Mouse (Mus musculus) forebrain, embryonic 13.5 days (tissue): ENCODE measurements around the gene Iqgap2. TPM values are rescaled to one million over a fixed set of nuclear protein-coding genes. Genes with fewer than 3 reads are reported as not detected.

Experiments
- ATAC-seq: fragments of 200-750 bp; cut with Nextera tagmentation; 2 replicates; pipeline ENCODE4 v1.8.0; 2017
- H3K27ac ChIP-seq: fragments of 300-500 bp; sonication (generic); 2 replicates; pipeline ENCODE4 v1.5.1; 2015; ENCODE audit warnings: inconsistent platforms, mild to moderate bottlenecking, moderate library complexity
- H3K27me3 ChIP-seq: fragments of 300-500 bp; sonication (generic); 2 replicates; pipeline ENCODE4 v1.6.1; 2015; ENCODE audit warnings: mild to moderate bottlenecking, inconsistent platforms
- H3K36me3 ChIP-seq: fragments of 300-500 bp; sonication (generic); 2 replicates; pipeline ENCODE4 v1.6.1; 2015; ENCODE audit warnings: mild to moderate bottlenecking, inconsistent platforms; ENCODE audit not compliant: poor library complexity, severe bottlenecking
- H3K4me1 ChIP-seq: fragments of 300-500 bp; sonication (generic); 2 replicates; pipeline ENCODE4 v1.6.1; 2015; ENCODE audit warnings: inconsistent platforms
- H3K4me2 ChIP-seq: fragments of 300-500 bp; sonication (generic); 2 replicates; pipeline ENCODE4 v1.6.1; 2015; ENCODE audit warnings: inconsistent platforms, mild to moderate bottlenecking, moderate library complexity
- H3K4me3 ChIP-seq: fragments of 300-500 bp; sonication (generic); 2 replicates; pipeline ENCODE4 v1.5.1; 2015; ENCODE audit warnings: mild to moderate bottlenecking, inconsistent platforms
- H3K9ac ChIP-seq: fragments of 300-500 bp; sonication (generic); 2 replicates; pipeline ENCODE4 v1.6.1; 2015; ENCODE audit warnings: mild to moderate bottlenecking, inconsistent platforms
- H3K9me3 ChIP-seq: fragments of 300-500 bp; sonication (generic); replicated peaks from 2 replicates; pipeline ENCODE4 v1.6.1; 2016; ENCODE audit warnings: inconsistent platforms
- WGBS: fragments of 180-500 bp; shearing (Covaris S2); methylation state at CpG from one replicate; pipeline ENCODE4 v1.1.7; 2015; 5-methylcytosine and 5-hydroxymethylcytosine counted together
- polyA plus RNA-seq: library from polyadenylated mRNA; unstranded; fragments of >200 nt; fragmentation: Nextera tagmentation; extraction: Ambion mirVana; gene quantifications from 2 replicates; pipeline ENCODE4 v1.2.1, GENCODE M21; 2015

The Iqgap2 gene
- polyA plus RNA-seq, 1 experiment from 2014 or later = 9.1 TPM

- no peak overlapping the region for H3K27ac ChIP-seq
- ATAC-seq = no peak
- H3K4me2 ChIP-seq = no peak overlapping the region
- WGBS = 82% methylated on average over 6 of the region's 6 CpGs
- no peaks in the 10 kb centered on the region for H3K27me3 ChIP-seq
- H3K36me3 ChIP-seq = no peaks in the 10 kb centered on the region
- H3K9ac ChIP-seq = no peak overlapping the region
- H3K4me1 ChIP-seq = peaks cover 5% of the 10 kb centered on the region; the same call in 1 of the 2 replicates
- H3K4me3 ChIP-seq = no peak overlapping the region
- H3K9me3 ChIP-seq = no peaks in the 10 kb centered on the region
Observed at GRCm38 (mm10) chr13:95790883-95791282, 100.8 kb downstream of the Iqgap2 start.

DNA sequence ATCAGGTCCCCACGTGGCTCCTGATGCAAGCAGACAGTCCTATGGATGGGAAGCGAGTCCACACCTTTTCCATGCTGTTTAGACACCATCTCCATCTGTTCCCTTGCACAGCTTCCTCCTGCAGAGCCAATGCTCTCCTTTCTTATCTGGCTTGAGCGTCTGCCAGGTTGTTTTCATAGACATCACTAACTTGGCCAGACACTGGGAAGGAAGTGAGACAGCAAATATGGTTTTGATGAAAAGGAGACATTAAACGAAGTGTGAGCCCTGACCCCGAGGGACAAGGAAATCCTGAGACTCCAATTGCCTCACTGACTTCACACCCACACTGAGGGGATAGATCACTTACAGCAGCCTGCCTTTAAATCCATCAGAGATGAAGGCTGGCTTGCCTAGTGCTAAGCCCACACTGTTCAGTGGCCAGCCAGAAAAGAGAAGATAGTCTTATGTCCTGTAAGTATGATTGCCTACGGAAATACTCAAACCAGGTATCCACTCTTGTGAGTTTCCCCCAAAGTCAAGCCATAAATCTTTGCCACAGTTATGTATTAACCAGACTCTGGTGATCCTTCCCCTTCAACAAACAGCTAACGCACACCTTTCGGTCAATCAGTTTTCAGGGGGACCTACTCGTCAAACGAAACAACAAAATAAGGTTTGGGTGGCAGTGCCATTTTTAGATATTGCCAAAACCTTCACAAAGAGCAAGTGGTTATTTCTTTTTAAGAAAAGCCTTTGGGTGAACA lies 102.9 kb downstream of the Iqgap2 start:
- 84% methylated on average over 10 of the region's 10 CpGs for WGBS
- Histone ChIP-seq H3K27ac (no peak overlapping the region), H3K4me1 (peaks cover 5% of the 10 kb centered on the region; the same call in 1 of the 2 replicates), H3K4me2 (no peak overlapping the region), H3K36me3 (no peaks in the 10 kb centered on the region), H3K9ac (no peak overlapping the region), H3K27me3 (no peaks in the 10 kb centered on the region), H3K9me3 (no peaks in the 10 kb centered on the region), H3K4me3 (no peak overlapping the region)
- no peak for ATAC-seq

DNA sequence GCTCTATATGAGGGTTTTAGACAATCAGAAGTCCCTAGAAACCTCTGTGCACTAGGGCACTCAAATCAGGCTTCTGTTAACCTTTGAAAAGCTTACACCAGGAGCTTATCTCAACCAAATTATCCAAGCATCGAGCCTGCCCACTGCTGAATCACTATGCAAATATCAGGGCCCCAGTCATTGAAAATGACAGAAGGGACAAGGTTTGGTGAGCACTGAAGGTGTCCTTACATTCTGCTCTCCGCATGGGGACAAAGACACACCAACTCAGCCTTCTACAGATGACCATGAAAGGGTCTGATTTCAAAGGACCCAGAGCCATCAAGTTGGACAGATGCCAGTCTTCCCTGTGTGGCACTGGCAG lies 108.8 kb downstream of the Iqgap2 start:
- 28% methylated on average over 2 of the region's 2 CpGs for WGBS
- Histone ChIP-seq H3K9ac (no peak overlapping the region), H3K27ac (no peak overlapping the region), H3K4me3 (no peak overlapping the region), H3K4me2 (no peak overlapping the region), H3K27me3 (no peaks in the 10 kb centered on the region), H3K4me1 (peaks cover 24% of the 10 kb centered on the region), H3K36me3 (no peaks in the 10 kb centered on the region), H3K9me3 (no peaks in the 10 kb centered on the region)
- no peak for ATAC-seq

DNA sequence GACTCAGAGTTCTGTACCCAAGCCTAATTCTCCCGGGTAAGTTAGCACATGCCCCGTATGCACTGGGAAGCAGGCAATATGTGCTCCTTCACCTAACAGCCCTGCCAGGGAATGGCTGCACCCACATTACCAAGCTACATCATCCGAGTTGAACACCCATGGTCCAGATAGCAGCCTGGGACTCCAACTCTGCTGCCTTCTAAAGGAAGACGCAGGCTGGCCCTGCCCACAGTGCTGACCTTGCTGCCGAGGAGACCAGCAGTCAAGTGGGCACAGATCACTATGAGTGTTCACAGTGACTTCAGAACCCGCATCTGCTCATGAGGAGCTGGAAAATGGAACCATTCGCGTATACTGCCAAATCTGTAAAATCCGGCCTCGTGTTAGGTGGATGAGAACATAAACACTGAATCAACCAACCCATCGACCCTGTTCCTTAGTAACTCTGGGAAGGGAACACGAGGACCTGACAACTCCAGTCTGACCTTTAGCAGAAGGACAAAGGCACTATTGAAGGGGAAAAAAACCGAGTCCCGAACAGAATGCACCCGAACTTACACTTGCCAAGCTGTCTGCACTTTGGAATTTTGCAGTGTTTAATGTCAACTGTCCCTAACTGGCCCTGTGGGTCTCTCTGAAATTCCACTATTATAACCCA lies 109.3 kb downstream of the Iqgap2 start:
- WGBS = 68% methylated on average over 15 of the region's 15 CpGs
- no peak overlapping the region for H3K27ac ChIP-seq
- H3K4me3 ChIP-seq = no peak overlapping the region
- no peaks in the 10 kb centered on the region for H3K27me3 ChIP-seq
- no peak for ATAC-seq
- no peaks in the 10 kb centered on the region for H3K36me3 ChIP-seq
- no peak overlapping the region for H3K4me2 ChIP-seq
- H3K9ac ChIP-seq = no peak overlapping the region
- H3K4me1 ChIP-seq = peaks cover 24% of the 10 kb centered on the region
- no peaks in the 10 kb centered on the region for H3K9me3 ChIP-seq

GRCm38 (mm10) chr13:95780038-95780437 lies 111.7 kb downstream of the Iqgap2 start:
- H3K9me3 ChIP-seq = no peaks in the 10 kb centered on the region
- H3K27ac ChIP-seq = no peak overlapping the region
- no peak for ATAC-seq
- H3K9ac ChIP-seq = no peak overlapping the region
- WGBS = 85% methylated on average over 7 of the region's 7 CpGs
- H3K4me3 ChIP-seq = no peak overlapping the region
- H3K4me1 ChIP-seq = peaks cover 36% of the 10 kb centered on the region
- no peaks in the 10 kb centered on the region for H3K27me3 ChIP-seq
- H3K4me2 ChIP-seq = no peak overlapping the region
- no peaks in the 10 kb centered on the region for H3K36me3 ChIP-seq

- Histone ChIP-seq H3K9ac (no peak overlapping the region), H3K9me3 (no peaks in the 10 kb centered on the region), H3K4me1 (peaks cover 40% of the 10 kb centered on the region), H3K36me3 (no peaks in the 10 kb centered on the region), H3K4me2 (no peak overlapping the region), H3K27ac (no peak overlapping the region), H3K4me3 (no peak overlapping the region), H3K27me3 (no peaks in the 10 kb centered on the region)
- 93% methylated on average over 8 of the region's 8 CpGs for WGBS
- no peak for ATAC-seq
Observed at GRCm38 (mm10) chr13:95779261-95779660, 112.5 kb downstream of the Iqgap2 start.

DNA sequence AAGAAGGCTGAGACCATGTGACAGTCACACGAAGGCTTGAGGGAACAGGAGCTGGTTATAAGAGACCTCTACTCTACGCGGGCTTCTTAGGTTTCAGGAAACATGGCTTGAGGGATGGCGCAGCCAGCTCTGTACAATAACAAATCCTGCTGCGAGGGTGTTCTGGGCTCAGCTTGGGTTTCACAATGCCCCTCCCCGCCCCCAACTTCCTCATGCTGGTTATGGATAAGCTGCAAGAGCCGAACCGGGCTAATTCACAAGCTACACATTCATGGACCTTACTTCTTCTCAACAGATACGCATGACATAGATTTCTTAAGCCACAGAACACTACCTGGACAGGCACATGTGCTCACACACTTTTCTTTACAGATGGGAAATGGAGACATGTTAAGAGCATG lies 113.0 kb downstream of the Iqgap2 start:
- H3K27me3 ChIP-seq = no peaks in the 10 kb centered on the region
- no peak overlapping the region for H3K4me2 ChIP-seq
- no peak overlapping the region for H3K27ac ChIP-seq
- 75% methylated on average over 9 of the region's 9 CpGs for WGBS
- H3K4me1 ChIP-seq = peaks cover 40% of the 10 kb centered on the region
- H3K4me3 ChIP-seq = no peak overlapping the region
- no peaks in the 10 kb centered on the region for H3K36me3 ChIP-seq
- ATAC-seq = no peak
- no peaks in the 10 kb centered on the region for H3K9me3 ChIP-seq
- no peak overlapping the region for H3K9ac ChIP-seq

DNA sequence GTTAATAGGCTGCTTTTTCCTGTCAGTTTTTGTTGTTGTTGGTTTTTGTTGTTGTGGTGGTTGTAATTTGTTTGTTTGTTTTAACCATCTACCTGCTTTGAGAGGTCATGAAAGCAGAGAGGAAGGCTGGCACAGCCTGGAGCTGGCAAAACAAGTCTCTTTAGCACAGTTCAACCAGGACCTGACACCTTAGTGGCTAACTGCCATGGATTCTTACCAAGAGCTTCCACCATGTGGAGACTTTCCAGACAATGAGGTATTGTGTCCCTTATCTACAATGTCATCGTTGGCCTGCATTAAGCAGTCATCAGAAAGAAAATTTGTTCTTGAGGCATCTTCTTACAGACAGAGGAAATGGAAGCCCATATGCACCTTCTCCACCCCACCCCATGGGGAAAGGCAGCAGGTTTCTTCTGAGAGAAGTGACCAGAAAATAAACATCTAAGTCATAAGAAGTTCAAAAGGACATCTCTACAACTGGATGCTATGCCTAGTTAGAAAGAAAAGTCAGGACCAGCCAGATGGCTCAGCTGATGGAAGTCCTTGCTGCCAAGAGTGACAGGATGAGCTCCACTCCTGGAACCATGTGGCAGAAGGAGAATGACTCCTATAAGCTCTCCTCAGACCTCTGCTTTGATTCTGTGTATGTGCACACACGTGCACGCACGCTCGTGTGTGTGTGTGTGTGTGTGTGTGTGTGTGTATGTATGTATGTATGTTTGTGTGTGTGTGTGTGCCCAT lies 113.9 kb downstream of the Iqgap2 start:
- Histone ChIP-seq H3K4me2 (no peak overlapping the region), H3K36me3 (no peaks in the 10 kb centered on the region), H3K4me1 (peaks cover 34% of the 10 kb centered on the region), H3K4me3 (no peak overlapping the region), H3K9me3 (no peaks in the 10 kb centered on the region), H3K27ac (no peak overlapping the region), H3K9ac (no peak overlapping the region), H3K27me3 (no peaks in the 10 kb centered on the region)
- 94% methylated on average over 5 of the region's 5 CpGs for WGBS
- ATAC-seq = no peak

DNA sequence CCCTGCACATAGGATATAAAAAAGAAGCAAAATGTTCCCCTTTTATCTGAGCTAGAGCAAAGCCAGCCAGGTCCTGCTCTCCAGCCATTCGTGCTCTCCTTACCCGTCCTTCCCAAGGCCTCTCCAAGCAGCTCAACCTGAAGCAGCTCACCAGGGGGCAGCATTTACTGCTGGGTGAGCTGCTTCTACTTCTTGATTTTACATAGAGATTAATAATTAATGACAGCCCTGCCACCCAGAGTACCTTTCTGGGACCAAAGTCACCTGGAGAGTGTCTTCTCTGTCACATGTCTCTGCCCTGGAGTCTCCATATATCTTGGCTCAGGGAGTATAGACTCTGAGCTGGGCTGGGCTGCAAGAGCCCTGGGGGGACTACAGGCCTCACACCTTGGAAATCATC lies 114.5 kb downstream of the Iqgap2 start:
- WGBS = 20% methylated on average over 2 of the region's 2 CpGs

DNA sequence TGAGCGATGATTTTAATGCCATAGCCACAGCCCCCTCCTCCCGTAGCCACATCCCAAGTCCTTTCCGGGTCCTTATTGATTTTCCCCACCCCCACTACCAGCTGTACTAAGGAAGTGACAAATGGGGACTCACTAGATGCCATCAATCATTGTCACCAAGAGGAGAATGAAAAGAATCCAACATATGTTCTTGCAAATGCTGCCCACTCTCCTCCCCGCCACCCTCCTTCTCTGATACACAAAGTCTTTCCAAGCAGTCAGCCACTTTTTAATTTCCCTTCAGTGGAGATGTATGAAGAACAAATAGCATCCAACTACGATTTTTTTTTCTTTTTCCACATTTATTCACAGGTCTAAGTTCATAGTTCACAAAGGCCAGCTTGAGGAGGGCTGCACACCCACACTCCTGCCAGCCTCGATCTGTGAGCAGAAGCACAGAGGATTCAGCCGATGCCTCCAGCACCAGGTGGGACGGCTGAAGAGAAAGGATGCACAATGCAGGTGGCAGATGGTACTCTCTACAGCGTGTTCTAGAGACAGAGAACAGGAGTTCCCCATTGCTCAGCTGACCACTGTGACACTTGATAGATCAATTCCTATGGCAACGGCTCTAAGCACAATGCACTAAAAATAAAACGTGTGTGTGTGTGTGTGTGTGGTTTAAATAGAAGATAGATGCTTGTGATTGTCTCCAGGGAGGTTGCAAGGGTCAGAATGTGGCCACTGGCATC lies 116.6 kb downstream of the Iqgap2 start:
- ATAC-seq = peak; percentile 76
- no peak overlapping the region for H3K4me3 ChIP-seq
- peak overlapping the region; percentile 69 for H3K27ac ChIP-seq
- no peaks in the 10 kb centered on the region for H3K9me3 ChIP-seq
- peak overlapping the region; percentile 16; the same call in 1 of the 2 replicates for H3K4me2 ChIP-seq
- no peak overlapping the region for H3K9ac ChIP-seq
- WGBS = 44% methylated on average over 11 of the region's 11 CpGs
- peaks cover 21% of the 10 kb centered on the region for H3K4me1 ChIP-seq
- H3K36me3 ChIP-seq = no peaks in the 10 kb centered on the region
- no peaks in the 10 kb centered on the region for H3K27me3 ChIP-seq

More for the DNA sequence above, 114.5 kb downstream of the Iqgap2 start:
- no peak overlapping the region for H3K4me2 ChIP-seq
- no peak overlapping the region for H3K4me3 ChIP-seq
- peaks cover 28% of the 10 kb centered on the region for H3K4me1 ChIP-seq
- no peak overlapping the region for H3K9ac ChIP-seq
- 0 out of 2 replicates have a peak, but pooled peaks have one; percentile 36 for ATAC-seq
- H3K36me3 ChIP-seq = no peaks in the 10 kb centered on the region
- no peaks in the 10 kb centered on the region for H3K27me3 ChIP-seq
- H3K27ac ChIP-seq = no peak overlapping the region
- no peaks in the 10 kb centered on the region for H3K9me3 ChIP-seq

DNA sequence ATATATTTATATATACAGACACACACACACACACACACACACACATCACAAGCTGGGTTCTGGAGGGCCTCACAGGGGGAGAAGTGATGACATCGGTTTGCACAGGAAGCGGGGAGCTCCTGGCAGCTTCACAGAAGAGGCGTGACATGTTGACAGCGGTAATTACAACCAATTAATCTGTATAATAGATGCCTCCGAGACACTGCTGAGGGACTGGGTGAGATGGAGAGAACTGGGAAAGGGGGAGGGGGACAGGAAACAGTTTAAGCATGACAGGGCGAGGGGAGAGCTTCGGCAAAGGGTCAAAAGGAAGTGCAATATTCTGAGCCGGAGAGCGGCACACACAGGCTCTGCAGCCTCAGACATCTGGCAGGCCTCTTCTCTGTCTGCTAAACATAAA lies 126.7 kb downstream of the Iqgap2 start:
- no peak overlapping the region for H3K4me3 ChIP-seq
- H3K4me2 ChIP-seq = peak overlapping the region; percentile 50
- peak overlapping the region; percentile 66 for H3K27ac ChIP-seq

More for the DNA sequence above, 126.7 kb downstream of the Iqgap2 start:
- ATAC-seq = peak; percentile 95
- 8% methylated on average over 9 of the region's 9 CpGs for WGBS
- no peaks in the 10 kb centered on the region for H3K9me3 ChIP-seq
- peaks cover 28% of the 10 kb centered on the region for H3K4me1 ChIP-seq
- H3K27me3 ChIP-seq = no peaks in the 10 kb centered on the region
- H3K9ac ChIP-seq = peak overlapping the region; percentile 43; the same call in 1 of the 2 replicates
- H3K36me3 ChIP-seq = no peaks in the 10 kb centered on the region
